Mouse (Mus musculus): Measurements from ENCODE around the gene Angel1. TPM values are rescaled to one million over a fixed set of nuclear protein-coding genes. Genes with fewer than 3 reads are reported as not detected.

Angel1 gene
- total RNA-seq, 2 experiments from 2014 or later = 2.9 to 4.9 TPM

DNA sequence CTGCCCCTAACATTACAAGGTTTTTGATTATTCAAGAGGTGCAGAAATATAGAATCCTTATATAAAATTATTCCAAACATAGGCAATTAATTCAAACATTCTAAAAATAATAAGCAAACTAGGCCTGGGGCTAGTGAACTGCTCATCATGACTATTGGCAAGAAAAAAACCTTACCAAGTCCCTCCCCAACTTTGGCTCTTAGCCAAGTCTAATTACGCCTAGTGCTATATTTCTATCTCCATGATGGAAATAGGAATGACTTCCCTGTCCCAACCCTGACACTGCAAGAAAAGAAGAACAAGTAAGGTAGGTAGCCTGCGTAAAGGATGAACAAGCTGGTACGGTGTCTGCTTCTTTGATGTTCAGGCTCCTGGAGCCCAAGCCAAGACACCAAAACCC is 23.6 kb downstream of the Angel1 start:
- no peak for DNase-seq

DNA sequence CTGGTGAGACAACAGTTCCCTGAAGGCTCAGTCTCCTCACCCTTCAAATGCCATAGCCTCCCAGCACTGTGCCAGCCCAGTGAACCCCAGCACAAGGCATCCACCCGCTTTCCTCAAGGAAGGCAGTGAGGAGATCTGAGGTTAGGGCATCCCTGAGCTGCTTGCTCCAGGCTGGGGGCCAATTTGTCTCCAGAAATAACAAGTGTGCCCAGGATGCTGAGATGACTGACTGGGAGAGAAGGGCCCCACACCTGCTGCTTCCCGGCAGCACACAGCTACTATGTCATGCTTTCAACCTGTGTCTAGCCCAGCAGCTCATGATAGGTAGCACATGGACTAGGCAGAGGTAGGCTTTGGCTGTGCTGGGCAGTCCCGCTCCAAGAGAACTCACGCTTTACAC is 24.8 kb downstream of the Angel1 start:
- DNase-seq = no peak

DNA sequence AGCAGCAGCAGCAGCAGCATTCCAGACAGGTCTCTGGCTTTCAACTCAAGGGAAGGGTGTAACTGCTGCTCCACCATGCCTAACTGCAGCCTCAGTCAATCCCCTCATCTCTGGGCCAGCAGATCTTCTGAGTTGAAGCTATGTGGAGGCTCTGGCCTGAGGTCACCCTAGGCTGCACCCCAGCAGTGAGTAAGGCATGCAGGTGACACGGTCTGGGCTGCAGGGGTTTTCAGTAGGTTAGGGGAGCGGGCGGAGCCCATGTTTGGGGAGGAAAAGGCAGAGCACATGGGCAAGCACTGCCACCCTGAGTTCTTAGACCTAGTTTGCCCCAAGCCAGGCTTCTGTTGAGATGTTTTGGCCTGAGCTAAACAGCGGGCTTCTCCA is 25.3 kb downstream of the Angel1 start:
- DNase-seq = no peak

DNA sequence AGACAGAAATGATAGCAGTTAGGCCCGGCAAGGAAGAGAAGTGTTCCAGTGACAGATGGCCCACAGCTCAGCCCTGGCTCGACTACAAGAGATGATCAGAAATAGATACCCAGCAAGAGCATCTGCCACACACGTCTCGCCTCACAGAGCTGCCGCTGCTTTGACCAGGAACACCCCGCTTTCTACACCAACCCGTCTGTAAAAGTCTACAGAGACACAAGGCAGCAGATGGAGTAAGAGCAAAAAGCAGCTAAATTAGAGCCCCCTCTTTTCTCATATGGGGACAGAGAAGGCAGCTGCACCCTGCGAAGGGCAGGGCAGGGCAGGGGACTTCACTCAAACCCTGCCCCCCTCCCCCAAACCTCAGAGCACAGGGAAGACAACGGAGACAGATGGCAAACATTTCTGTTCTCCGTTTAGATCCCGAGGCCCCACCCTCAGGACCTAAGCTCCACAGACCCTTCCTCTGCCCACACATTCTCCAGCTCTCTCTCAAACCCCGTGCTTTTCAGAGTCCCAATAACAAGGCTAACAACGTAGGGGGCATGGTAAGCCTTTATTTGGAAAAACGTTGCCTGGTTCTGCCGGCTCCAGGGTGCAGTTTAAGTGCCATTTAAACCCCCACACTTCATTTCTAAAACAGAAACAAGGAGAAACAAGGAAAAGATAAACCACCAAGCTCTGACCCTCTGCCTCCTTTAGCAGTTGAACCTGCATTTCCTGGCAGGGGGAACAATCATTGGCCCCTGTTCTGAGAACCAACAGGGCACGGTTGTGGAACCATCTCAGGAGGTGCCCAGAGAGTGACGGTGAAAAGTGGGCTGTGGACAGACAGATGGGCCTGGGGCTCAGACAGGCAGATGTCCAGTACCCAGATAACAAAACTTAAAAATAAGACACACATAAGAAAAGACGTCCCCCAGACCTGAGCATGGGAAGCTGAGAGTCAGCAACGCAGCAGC is 26.0 kb downstream of the Angel1 start:
- DNase-seq = no peak

DNA sequence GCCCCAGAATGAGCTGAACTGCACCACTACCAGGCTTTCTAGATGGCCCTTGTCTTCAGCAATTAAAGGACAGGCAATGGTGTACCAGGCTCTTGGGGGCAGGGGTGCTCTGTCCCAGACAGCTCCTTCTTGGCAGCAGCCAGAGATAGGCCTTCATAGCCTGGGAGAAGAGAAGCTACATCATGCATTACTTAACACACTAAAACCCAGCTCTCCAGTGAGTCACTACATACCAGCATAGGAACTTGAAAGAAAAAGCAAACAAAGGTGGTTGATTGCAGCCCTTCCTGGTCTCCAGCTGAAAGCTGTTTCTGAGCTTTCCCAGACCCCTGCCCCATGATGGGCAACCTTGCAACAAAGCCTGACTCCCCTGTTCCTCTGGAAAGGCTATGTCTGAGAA is 27.7 kb downstream of the Angel1 start:
- no peak for DNase-seq

DNA sequence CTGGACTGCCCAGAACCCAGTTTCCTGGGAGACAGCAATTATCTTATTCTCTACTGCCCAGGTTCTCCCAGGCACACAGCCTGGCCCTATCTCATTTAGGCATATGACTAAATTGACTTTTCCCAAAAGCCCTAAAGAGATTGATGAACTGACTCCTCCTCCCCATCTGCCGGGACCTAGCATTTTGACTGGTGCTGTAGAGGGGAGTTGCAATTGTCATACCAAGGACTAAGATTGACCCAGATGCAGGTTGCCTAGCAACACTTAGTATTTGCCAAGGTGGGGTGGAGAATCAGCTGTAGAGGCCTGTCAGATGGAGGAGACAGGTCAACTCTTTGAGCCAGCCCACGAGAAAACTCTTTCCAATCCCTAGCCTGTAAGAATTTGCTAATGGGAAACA is 28.3 kb downstream of the Angel1 start:
- DNase-seq = no peak

DNA sequence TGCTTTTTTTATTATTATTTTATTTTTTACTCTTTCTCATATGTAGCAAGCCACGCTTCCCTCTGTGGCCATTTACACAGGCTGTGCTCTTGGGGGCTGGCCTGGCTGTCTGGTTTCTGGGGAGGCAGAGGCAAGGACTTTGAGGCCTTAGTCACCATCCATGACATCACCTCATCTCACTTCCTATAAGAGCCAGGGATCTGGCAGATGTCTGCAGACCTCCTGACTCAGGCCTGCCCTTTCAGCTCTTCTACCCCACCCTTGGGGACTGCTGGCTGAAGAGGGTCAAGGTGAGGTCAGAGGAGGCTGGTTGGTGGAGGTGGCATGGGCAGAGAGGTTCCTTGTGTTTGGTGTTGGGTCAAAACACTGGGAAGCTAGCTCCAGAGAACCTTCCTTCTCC is 31.8 kb downstream of the Angel1 start:
- peak; percentile 25 for DNase-seq

DNA sequence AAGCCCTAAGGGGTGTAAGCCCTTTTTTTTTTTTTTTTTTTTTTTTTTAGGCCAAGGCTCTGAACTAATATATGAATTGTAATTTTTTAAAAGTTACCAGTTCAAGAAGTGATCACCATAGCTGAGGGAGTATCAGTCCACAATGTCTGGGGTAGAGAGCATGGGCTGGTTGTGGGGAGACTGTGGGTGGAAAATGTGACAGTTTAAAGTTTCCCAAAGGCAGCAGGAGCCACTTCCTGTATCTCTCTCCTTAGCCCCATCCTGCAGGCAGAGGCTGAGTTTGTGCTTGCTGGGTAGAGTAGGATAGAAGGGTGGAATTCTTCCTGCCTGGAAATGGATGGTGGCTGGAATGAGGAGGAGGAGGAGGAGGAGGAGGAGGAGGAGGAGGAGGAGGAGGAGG is 32.9 kb downstream of the Angel1 start:
- no peak for DNase-seq

DNA sequence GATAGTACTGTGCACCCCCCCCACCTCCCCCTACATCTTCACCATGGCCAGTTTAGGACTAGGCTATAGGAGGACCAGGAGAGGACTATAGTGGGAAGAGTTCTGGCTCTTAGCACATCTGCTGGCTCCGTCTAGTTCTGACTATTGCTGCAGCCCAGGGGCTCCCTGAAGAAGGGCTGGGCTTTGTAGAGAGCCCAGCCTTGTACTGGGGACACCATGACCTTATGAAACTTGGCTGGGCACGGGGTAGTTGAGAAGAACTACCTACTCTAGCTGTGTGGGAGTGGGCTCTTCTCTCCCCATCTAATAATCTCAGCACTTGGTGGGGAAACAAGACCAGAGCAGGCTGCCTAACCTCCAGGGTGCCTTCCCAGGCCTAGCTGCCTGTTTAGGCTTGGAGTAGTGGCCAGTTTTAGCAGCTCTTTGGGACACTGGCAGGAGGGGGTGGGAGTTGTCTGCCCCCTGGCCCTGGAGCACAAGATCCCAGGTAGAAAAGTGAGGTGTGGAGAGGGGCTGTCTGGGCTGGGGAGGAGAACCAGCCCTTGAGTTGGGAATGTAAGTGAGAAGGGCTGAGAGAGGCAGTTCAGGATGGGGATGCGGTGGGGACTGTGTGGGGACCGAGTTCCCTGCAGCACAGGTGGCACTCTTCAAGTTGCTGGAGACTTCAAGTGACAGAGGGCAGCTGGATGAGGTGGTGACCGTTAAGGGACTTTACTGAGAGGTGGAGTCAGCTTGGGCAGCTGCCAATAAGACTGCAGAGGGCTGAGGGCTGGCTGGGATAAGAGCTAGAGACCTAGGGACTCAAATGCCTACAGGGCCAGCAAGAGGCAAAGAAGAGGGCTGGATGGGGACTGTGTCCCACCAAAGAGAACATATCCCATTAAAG is 33.5 kb downstream of the Angel1 start:
- DNase-seq = no peak

DNA sequence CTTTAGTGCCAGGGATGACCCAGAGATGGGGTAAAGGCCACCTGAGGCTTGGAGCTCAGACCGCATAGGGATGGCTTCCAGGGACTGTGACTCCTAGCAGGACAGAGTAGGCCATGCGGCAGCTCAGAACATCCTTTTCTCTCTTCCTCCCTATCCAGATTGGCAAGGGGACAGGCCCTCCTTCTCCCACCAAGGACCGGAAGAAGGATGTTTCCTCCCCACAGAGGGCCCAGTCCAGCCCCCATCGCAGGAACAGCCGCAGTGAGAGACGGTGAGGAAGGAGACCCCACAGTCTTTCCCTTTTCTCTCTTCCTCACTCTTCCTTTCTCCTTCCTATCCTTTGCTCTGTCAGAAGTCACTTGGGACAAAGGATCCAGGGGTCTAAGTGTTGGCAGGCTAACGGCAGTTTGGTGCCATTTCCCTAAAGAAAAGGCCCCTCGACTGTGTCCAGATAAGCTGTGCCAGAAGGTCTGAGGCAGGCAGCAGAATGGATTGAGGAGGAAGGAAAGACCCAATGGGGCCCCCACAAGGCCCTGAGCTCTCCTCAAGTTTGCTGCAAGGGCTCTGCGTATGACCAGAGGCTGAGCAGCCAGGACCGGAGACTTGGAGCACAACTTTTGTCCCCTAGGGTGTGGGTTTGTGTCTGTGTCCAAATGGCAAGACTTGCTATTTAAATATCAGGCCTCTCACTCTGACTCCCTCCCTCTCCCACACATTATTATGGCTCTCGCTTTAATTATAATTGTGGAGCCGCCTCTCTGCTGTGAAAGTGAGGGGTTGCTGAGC is 35.4 kb downstream of the Angel1 start:
- no peak for DNase-seq

DNA sequence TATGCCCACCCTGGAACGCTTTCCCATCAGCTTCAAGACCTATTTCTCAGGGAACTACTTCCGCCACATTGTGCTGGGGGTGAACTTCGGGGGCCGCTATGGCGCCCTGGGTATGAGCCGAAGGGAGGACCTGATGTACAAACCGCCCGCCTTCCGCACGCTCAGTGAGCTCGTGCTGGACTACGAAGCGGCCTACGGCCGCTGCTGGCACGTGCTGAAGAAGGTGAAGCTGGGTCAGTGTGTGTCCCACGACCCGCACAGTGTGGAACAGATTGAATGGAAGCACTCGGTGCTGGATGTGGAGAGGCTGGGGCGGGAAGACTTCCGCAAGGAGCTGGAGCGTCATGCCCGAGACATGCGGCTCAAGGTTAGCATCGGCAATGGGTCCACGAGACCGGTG is 37.3 kb downstream of the Angel1 start:
- DNase-seq = no peak

DNA sequence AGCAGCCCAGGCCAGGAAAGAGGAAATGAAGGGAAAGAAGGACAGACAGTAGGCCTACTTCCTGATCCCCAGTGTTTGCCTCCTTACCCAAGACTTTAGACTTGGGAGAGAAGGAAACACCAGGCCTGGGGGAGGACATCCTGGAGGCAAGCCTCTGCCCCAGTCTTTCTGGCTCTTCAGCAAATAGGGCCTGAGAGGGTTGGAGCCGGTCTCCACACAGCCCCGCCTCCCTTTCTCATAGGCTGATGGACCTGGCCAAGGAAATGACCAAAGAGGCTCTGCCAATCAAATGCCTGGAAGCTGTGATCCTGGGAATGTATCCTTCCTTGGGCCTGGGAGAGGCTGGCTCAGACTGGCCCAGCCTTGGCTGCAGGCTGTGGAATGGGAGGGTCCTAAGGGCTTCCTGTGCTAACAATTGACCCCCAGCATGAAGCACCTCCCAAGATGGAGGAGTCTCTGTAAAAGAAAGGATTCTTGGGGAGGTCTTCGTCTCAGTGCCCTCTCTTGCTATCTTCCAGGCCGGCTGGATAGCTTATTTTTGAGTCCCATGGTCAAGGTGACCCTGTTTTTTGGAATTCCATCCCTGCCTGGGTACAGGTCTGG is 38.2 kb downstream of the Angel1 start:
- DNase-seq = no peak

DNA sequence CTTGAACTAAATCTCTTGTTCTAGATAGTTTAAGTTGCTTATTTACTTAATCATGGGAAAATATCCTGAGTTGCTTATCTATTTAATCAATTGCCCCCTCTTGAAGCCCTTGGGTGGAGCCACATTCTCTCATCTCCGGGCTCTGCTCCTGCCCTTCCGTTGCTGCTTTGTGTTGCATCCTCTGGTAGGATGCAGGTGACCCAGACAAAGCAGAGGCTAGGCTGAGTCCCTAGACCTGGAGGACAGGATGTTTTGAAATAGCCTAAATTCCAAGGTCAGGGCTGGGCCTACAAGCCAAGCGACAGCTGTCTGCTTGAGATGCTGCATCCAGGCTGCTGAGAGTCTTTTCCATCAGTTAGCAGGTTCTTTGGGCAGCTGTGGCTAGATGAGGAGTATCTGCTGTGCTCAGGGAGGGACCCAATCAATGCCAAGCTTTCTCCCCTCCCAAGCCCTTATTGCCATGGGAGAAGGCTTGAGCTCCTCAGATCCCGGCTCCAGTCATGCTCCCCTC is 38.8 kb downstream of the Angel1 start:
- no peak for DNase-seq

DNA sequence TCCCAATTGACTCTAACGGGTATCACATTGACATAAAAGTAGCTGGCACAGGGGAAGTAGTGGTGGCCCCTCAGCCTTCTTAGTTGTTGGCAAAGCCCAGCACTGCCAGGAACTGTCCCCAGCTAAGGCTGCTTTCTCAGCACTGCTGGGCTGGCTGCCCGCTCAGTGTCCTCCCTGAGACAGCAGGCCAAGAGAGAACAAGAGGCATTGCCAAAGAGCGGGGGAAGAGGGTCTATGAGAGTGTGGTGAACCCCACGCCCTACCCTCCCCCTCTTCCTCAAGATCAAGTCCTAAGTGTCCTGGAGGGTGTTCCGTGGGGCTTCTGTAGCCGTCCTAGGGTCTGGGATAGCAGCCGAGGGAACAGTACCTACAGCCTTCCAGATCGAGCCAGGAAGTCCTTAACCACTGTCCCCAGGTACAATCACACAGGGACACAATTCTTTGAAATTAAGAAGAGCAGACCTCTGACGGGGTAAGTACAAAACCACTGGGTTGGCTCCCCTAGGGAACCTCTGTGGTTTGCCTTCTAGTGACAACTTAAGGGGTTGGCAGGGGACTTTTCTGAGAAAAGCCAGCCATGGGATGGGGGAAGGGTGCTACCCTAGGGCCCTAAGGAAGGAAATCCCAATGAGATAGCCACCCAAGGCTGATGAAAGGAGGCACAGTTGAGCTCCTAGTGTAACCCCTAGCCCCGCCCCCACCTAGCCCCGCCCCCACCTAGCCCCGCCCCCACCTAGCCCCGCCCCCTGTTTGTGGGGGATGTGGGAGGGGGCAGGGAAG is 39.5 kb downstream of the Angel1 start:
- no peak for DNase-seq

DNA sequence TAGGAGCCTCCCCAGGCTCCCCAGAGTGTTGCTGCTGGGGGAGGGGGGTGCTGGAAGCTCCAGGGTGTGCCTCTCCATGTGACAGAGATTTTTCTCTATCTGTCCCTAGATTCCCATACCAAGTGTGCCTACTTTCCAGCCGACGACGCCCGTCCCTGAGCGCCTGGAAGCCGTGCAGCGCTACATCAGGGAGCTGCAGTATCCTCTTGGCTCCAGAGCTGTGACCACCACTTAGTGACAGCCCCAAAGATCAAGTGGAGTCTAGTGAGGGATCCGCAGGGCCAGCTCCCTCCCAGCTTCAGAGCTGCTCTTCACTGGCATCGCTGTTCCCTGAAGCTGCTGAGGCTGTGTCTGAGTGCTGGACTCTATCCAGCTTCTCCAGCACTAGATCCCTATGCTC is 41.0 kb downstream of the Angel1 start:
- no peak for DNase-seq

DNA sequence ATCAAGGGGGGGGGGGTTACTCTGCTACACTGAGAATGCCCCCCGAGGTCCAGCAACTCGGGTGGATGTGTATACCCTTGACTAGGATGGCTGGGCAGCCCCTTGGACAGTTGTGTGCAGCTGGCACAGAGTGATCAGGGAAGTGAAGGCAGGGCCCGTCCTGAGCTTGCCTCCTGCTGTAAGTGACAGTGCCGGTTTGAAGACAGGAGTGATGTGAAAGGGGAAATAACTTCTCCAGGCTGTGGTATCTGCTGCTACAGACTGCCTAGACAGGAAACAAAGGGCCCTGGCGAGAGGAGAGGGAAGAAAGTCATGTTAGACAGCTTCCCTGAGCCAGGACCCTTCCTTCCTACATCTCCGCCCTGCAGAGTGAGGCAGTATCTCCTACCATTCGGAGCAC is 42.6 kb downstream of the Angel1 start:
- DNase-seq = no peak

DNA sequence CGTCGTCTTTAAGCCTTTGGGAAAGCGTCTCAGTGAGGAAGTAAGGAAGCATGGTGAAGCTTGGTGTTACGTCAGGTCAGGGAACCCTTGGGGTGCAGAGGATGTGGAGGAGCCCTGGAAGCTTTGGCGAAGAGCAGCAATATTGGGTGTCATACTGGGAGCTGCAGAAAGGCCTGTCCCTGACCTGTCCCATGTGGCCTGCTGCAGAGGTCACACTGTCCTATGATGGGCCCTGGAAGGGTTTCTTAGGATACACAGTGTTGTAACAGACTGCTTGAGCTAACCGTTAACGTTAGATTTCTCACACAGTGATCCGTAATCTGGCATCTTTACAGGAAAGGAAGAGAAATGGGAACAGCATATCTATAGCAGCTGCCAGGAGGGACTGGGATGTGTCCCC is 44.1 kb downstream of the Angel1 start:
- no peak for DNase-seq

DNA sequence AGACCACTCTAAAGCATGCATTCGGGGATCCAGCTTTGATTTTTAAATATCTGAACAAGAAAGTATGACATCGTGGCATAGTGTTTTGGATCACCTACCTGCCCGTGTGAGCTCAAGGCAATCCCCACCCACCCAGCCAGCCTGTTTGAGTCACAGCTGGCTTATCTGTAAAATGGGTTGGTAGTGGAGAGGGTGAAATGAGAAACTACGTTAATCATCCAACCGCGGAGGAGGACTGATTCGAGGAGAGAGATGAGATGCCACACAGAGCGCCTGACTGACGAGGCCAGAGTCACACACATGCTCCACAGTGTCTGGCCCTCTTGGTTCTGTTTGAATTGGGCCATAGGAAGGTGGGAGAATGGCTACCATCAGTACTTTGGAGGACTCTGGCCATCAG is 44.6 kb downstream of the Angel1 start:
- no peak for DNase-seq

DNA sequence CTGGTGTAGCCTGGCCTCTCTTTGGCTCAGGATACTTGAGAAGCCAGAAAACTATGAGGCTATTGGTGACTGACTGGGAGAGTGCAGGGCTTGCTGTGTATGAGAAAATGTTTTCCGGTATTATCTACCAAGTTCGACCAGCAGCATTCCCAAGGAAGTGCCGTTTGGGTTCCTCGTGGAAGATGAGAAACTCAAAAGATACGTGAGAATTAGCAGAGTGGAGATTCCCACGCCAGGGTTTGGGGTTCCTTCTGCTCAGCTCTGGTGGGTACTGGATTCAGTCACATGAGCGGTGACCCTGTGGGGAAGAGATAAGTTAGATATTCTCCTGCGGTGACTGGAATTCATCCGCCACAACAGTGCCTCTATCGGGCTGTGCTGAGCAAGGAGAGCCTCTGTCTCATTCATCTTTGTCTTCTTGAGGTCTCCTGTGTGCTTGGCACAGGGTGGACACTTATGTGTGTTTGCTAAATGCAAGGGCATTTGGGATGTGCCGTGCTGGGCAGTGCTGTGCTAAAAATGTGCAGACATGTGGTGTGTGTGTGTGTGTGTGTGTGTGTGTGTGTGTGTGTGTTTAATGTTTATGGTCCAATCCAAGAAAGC is 45.6 kb downstream of the Angel1 start:
- no peak for DNase-seq

DNA sequence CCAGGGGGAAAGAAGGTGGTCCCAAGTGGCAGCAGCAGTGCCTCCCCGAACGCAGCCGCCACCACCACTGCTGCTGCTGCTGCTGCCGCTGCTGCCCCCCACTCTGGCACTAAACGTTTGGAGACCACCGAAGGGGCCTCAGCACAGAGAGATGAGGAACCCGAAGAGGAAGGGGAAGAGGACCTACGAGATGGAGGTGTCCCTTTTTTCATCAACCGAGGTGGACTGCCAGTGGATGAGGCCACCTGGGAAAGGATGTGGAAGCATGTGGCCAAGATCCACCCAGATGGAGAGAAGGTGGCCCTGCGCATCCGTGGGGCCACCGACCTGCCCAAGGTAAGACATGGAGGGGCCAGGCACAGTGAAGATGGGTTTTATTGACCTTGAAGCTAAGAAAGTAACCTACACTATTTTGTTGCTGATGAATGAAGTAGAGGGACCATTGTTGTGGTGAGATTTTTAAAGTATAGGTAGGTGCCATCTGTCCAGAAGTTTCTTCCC is 46.2 kb downstream of the Angel1 start:
- DNase-seq = no peak
